Mouse (Mus musculus): ENCODE data around the gene Gm29735. TPM values are rescaled to one million over a fixed set of nuclear protein-coding genes. Genes with fewer than 3 reads are reported as not detected.

Gene Gm29735
- polyA plus RNA-seq, 1 experiment from 2014 or later, result not detected

Other genes starting within 250 kb of the Gm29735 start
- 38.0 and 38.8 TPM in 2 replicates for gene Tollip, start 238.6 kb downstream of the Gm29735 start, polyA plus RNA-seq (2014; fragmentation: Nextera tagmentation; extraction: Ambion mirVana)
- 0.49 and 0.51 TPM in 2 replicates for gene Brsk2, start 207.4 kb downstream of the Gm29735 start, polyA plus RNA-seq (2014; fragmentation: Nextera tagmentation; extraction: Ambion mirVana)
- 57.6 and 62.7 TPM in 2 replicates for gene Mob2, start 96.0 kb downstream of the Gm29735 start, polyA plus RNA-seq (2014; fragmentation: Nextera tagmentation; extraction: Ambion mirVana)
- 0.47 and 0.48 TPM in 2 replicates for gene Dusp8, start 61.3 kb downstream of the Gm29735 start, polyA plus RNA-seq (2014; fragmentation: Nextera tagmentation; extraction: Ambion mirVana)
- not detected in 2 replicates for gene Gm45618, start 36.4 kb downstream of the Gm29735 start, polyA plus RNA-seq (2014; fragmentation: Nextera tagmentation; extraction: Ambion mirVana)
- not detected in 2 replicates for gene Gm39115, start 21.1 kb downstream of the Gm29735 start, polyA plus RNA-seq (2014; fragmentation: Nextera tagmentation; extraction: Ambion mirVana)
- gene Gm45337, start 12.5 kb downstream of the Gm29735 start, polyA plus RNA-seq (2014; fragmentation: Nextera tagmentation; extraction: Ambion mirVana), result not detected in 2 replicates
- gene Gm4553, start 8.6 kb upstream of the Gm29735 start, polyA plus RNA-seq (2014; fragmentation: Nextera tagmentation; extraction: Ambion mirVana), result not detected in 2 replicates
- gene Krtap5-2, start 18.9 kb upstream of the Gm29735 start, polyA plus RNA-seq (2014; fragmentation: Nextera tagmentation; extraction: Ambion mirVana), result not detected in 2 replicates
- gene Gm10153, start 33.3 kb upstream of the Gm29735 start, polyA plus RNA-seq (2014; fragmentation: Nextera tagmentation; extraction: Ambion mirVana), result not detected in 2 replicates
- not detected in 2 replicates for gene Krtap5-3, start 44.3 kb upstream of the Gm29735 start, polyA plus RNA-seq (2014; fragmentation: Nextera tagmentation; extraction: Ambion mirVana)
- gene Gm7579, start 54.7 kb upstream of the Gm29735 start, polyA plus RNA-seq (2014; fragmentation: Nextera tagmentation; extraction: Ambion mirVana), result not detected in 2 replicates
- not detected in 2 replicates for gene Krtap5-5, start 72.9 kb upstream of the Gm29735 start, polyA plus RNA-seq (2014; fragmentation: Nextera tagmentation; extraction: Ambion mirVana)
- not detected in 2 replicates for gene Gm40460, start 84.0 kb upstream of the Gm29735 start, polyA plus RNA-seq (2014; fragmentation: Nextera tagmentation; extraction: Ambion mirVana)
- not detected in 2 replicates for gene Gm2431, start 101.2 kb upstream of the Gm29735 start, polyA plus RNA-seq (2014; fragmentation: Nextera tagmentation; extraction: Ambion mirVana)
- not detected in 2 replicates for gene Gm4559, start 117.2 kb upstream of the Gm29735 start, polyA plus RNA-seq (2014; fragmentation: Nextera tagmentation; extraction: Ambion mirVana)
- not detected in 2 replicates for gene Krtap5-1, start 140.0 kb upstream of the Gm29735 start, polyA plus RNA-seq (2014; fragmentation: Nextera tagmentation; extraction: Ambion mirVana)
- gene Krtap5-4, start 146.4 kb upstream of the Gm29735 start, polyA plus RNA-seq (2014; fragmentation: Nextera tagmentation; extraction: Ambion mirVana), result not detected in 2 replicates
- 0.27 and 0.72 TPM in 2 replicates for gene Ifitm10, start 216.6 kb upstream of the Gm29735 start, polyA plus RNA-seq (2014; fragmentation: Nextera tagmentation; extraction: Ambion mirVana)
- gene Gm49369, start 225.6 kb upstream of the Gm29735 start, polyA plus RNA-seq (2014; fragmentation: Nextera tagmentation; extraction: Ambion mirVana), result 0.79 TPM in 1 of 2 replicates, not detected in the other
- gene Ctsd, start 230.9 kb upstream of the Gm29735 start, polyA plus RNA-seq (2014; fragmentation: Nextera tagmentation; extraction: Ambion mirVana), result 133 and 139 TPM in 2 replicates